Mouse (Mus musculus) embryonic stem cell, embryonic (primary cell): ENCODE measurements around the gene P4ha3.

ENCODE experiments used
- CTCF ChIA-PET, 4 experiments: fragments of 300-600 bp in 2 of 4; fragments of 350-600 bp in 2 of 4; sonication (Branson Sonifier 250); formaldehyde crosslinking; loops; one replicate each; lab custom pipeline; 2022; ENCODE audit warnings: inconsistent platforms in 2 of 4; lab: Charles Lee
- POLR2A ChIA-PET, 4 experiments: fragments of 300-600 bp in 2 of 4; fragments of 350-600 bp in 2 of 4; sonication (Branson Sonifier 250); formaldehyde crosslinking; loops; one replicate each; lab custom pipeline; 2022; ENCODE audit warnings: antibody characterized with exemption in 4 of 4, inconsistent platforms in 1 of 4; lab: Charles Lee

P4ha3 gene

GRCm38 (mm10) chr7:100295745-100296144 is 10.4 kb downstream of the P4ha3 start:
- ChIA-PET CTCF (no interaction called here), POLR2A (interaction anchor here in 1 of 4 experiments (1.7 kb wide), 1 partner anchor 16 kb away, joined by 4 read pairs; no protein-coding TSS in a partner anchor)

GRCm38 (mm10) chr7:100296699-100297098 is 11.4 kb downstream of the P4ha3 start:
- ChIA-PET POLR2A (interaction anchor here in 1 of 4 experiments (1.1 to 1.8 kb wide), 3 partner anchors 10 to 17 kb away, joined by 3 to 5 read pairs (median 4); no protein-coding TSS in a partner anchor), CTCF (interaction anchor here in 1 of 4 experiments (0.5 kb wide), 1 partner anchor 20 kb away, joined by 7 read pairs; no protein-coding TSS in a partner anchor)

- ChIA-PET CTCF (no interaction called here), POLR2A (no interaction called here)
Observed at GRCm38 (mm10) chr7:100298861-100299510, 13.7 kb downstream of the P4ha3 start.

GRCm38 (mm10) chr7:100301390-100301789 is 16.1 kb downstream of the P4ha3 start:
- ChIA-PET CTCF (interaction anchor here in 1 of 4 experiments (0.7 to 2.0 kb wide), 2 partner anchors 25 to 78 kb away, joined by 3 to 6 read pairs; no protein-coding TSS in a partner anchor), POLR2A (interaction anchor here in 3 of 4 experiments (0.8 to 1.4 kb wide), 3 partner anchors 9 to 765 kb away, joined by 3 to 4 read pairs (median 4); no protein-coding TSS in a partner anchor)

GRCm38 (mm10) chr7:100302316-100302715 is 17.0 kb downstream of the P4ha3 start:
- CTCF ChIA-PET, result interaction anchor here in 1 of 4 experiments (2.0 kb wide), 1 partner anchor 26 kb away, joined by 6 read pairs; no protein-coding TSS in a partner anchor

GRCm38 (mm10) chr7:100305894-100306293 is 20.6 kb downstream of the P4ha3 start:
- POLR2A ChIA-PET, result no interaction called here

More at GRCm38 (mm10) chr7:100302316-100302715, 17.0 kb downstream of the P4ha3 start:
- POLR2A ChIA-PET, result interaction anchor here in 2 of 4 experiments (1.1 to 1.8 kb wide), 4 partner anchors 11 to 192 kb away, joined by 3 to 5 read pairs (median 4); no protein-coding TSS in a partner anchor

GRCm38 (mm10) chr7:100307872-100308653 is 22.7 kb downstream of the P4ha3 start:
- CTCF ChIA-PET, result interaction anchor here in 1 of 4 experiments (0.6 kb wide), 1 partner anchor 279 kb away, joined by 3 read pairs; no protein-coding TSS in a partner anchor
- POLR2A ChIA-PET, result interaction anchor here in 2 of 4 experiments (0.6 to 1.3 kb wide), 3 partner anchors 11 to 149 kb away, joined by 3 to 5 read pairs (median 3); partner anchors contain the start of gene Lipt2 (in 1 of the 2)

More at GRCm38 (mm10) chr7:100305894-100306293, 20.6 kb downstream of the P4ha3 start:
- CTCF ChIA-PET, result no interaction called here

- ChIA-PET POLR2A (interaction anchor here in 2 of 4 experiments (0.8 to 1.3 kb wide), 2 partner anchors 12 to 150 kb away, joined by 3 to 5 read pairs; partner anchors contain the start of gene Lipt2 (in 1 of the 2)), CTCF (no interaction called here)
Observed at GRCm38 (mm10) chr7:100309216-100309615, 23.9 kb downstream of the P4ha3 start.

- POLR2A ChIA-PET, result no interaction called here
- CTCF ChIA-PET, result interaction anchor here in 1 of 4 experiments (0.7 kb wide), 1 partner anchor 1151 kb away, joined by 4 read pairs; no protein-coding TSS in a partner anchor
Observed at GRCm38 (mm10) chr7:100309679-100310078, 24.4 kb downstream of the P4ha3 start.

- ChIA-PET POLR2A (no interaction called here), CTCF (interaction anchor here in 1 of 4 experiments (0.7 kb wide), 1 partner anchor 1151 kb away, joined by 4 read pairs; no protein-coding TSS in a partner anchor)
Observed at GRCm38 (mm10) chr7:100310290-100310689, 25.0 kb downstream of the P4ha3 start.

- POLR2A ChIA-PET, result interaction anchor here in 1 of 4 experiments (1.5 kb wide), 1 partner anchor 10 kb away, joined by 5 read pairs; no protein-coding TSS in a partner anchor
- CTCF ChIA-PET, result no interaction called here
Observed at GRCm38 (mm10) chr7:100312716-100313115, 27.4 kb downstream of the P4ha3 start.

GRCm38 (mm10) chr7:100316924-100317323 is 31.6 kb downstream of the P4ha3 start:
- POLR2A ChIA-PET, result interaction anchor here in 1 of 4 experiments (0.5 kb wide), 1 partner anchor 42 kb away, joined by 4 read pairs; no protein-coding TSS in a partner anchor

GRCm38 (mm10) chr7:100317534-100317933 is 32.2 kb downstream of the P4ha3 start:
- POLR2A ChIA-PET, result interaction anchor here in 2 of 4 experiments (0.6 kb wide), 2 partner anchors 15 to 246 kb away, joined by 3 read pairs; no protein-coding TSS in a partner anchor

More at GRCm38 (mm10) chr7:100316924-100317323, 31.6 kb downstream of the P4ha3 start:
- CTCF ChIA-PET, result interaction anchor here in 2 of 4 experiments (0.6 to 1.0 kb wide), 2 partner anchors 9 to 50 kb away, joined by 3 read pairs; no protein-coding TSS in a partner anchor

GRCm38 (mm10) chr7:100323721-100324120 is 38.4 kb downstream of the P4ha3 start:
- CTCF ChIA-PET, result no interaction called here
- POLR2A ChIA-PET, result no interaction called here

More at GRCm38 (mm10) chr7:100317534-100317933, 32.2 kb downstream of the P4ha3 start:
- CTCF ChIA-PET, result interaction anchor here in 1 of 4 experiments (1.0 kb wide), 1 partner anchor 9 kb away, joined by 3 read pairs; no protein-coding TSS in a partner anchor

- CTCF ChIA-PET, result interaction anchor here in 3 of 4 experiments (0.8 to 1.6 kb wide), 8 partner anchors 8 to 337 kb away, joined by 3 to 8 read pairs (median 4); no protein-coding TSS in a partner anchor
- POLR2A ChIA-PET, result interaction anchor here in 1 of 4 experiments (0.9 to 1.6 kb wide), 2 partner anchors 37 to 82 kb away, joined by 3 to 4 read pairs; no protein-coding TSS in a partner anchor
Observed at GRCm38 (mm10) chr7:100325482-100325881, 40.2 kb downstream of the P4ha3 start.

- CTCF ChIA-PET, result interaction anchor here in 2 of 4 experiments (0.7 to 1.2 kb wide), 3 partner anchors 53 to 372 kb away, joined by 3 to 4 read pairs (median 3); no protein-coding TSS in a partner anchor
- POLR2A ChIA-PET, result interaction anchor here in 1 of 4 experiments (0.6 kb wide), 1 partner anchor 79 kb away, joined by 3 read pairs; no protein-coding TSS in a partner anchor
Observed at GRCm38 (mm10) chr7:100327514-100327913, 42.2 kb downstream of the P4ha3 start.

GRCm38 (mm10) chr7:100328636-100329035 is 43.3 kb downstream of the P4ha3 start:
- ChIA-PET CTCF (interaction anchor here in 2 of 4 experiments (1.1 to 1.2 kb wide), 2 partner anchors 54 to 100 kb away, joined by 3 read pairs; no protein-coding TSS in a partner anchor), POLR2A (no interaction called here)
